Mouse (Mus musculus) liver, adult 2 months (tissue): ENCODE measurements around the gene Bhlha9.

Source experiments
- CTCF ChIP-seq: fragments of 200-500 bp; IDR thresholded peaks from 2 replicates; pipeline ENCODE4 v1.5.1; 2011; ENCODE audit warnings: low read depth, low read length, control low read depth
- POLR2A ChIP-seq: fragments of 200-500 bp; IDR thresholded peaks from 2 replicates; pipeline ENCODE4 v1.6.1; 2011; ENCODE audit warnings: low read length, control low read depth; ENCODE audit not compliant: insufficient read depth; ENCODE audit errors: extremely low read depth

GRCm38 (mm10) chr11:76645955-76646354, 26.3 kb upstream of the Bhlha9 start:
- peak; percentile 97 for TF ChIP-seq CTCF
- no peak for TF ChIP-seq POLR2A
